Comparison of ENCODE assay signal across 38 mouse cellular contexts in genomic region chr16:58662287-58662791, GRCm38 (mm10). TPM values are rescaled to one million over a fixed set of nuclear protein-coding genes. Genes with fewer than 3 reads are reported as not detected.
A peak's percentile ranks its signal among the peaks of the same experiment; 100 is the strongest.
DNase-seq lines count a peak whose midpoint lies in the region; ATAC-seq lines count a peak whose summit lies in the region.
"Had no signal": no experiment of that assay in that cellular context is flagged by ENCODE, and none has a peak within 500 bp of the region (broad histone marks: within the 10 kb centered on the region; RNA-seq: fewer than 3 reads in every experiment).

No protein-coding gene starts in this region.

- peak overlapping the region; percentile 5; the same call in 1 of the 2 replicates for H3K27ac ChIP-seq in heart, embryonic 10.5 days
- peak overlapping the region; percentile 99 for H3K27ac ChIP-seq in liver, embryonic 13.5 days
- H3K27ac ChIP-seq in midbrain, embryonic 14.5 days (replicated peaks; ENCODE audit: low read depth, low read length) = no peak overlapping the region
- H3K27ac ChIP-seq: embryonic facial prominence, embryonic 12.5 days; forebrain, embryonic 12.5 days; limb, embryonic 13.5 days; neural tube, embryonic 13.5 days; stomach, embryonic 15.5 days had no signal

- H3K4me2 ChIP-seq in liver, embryonic 13.5 days = peak overlapping the region; percentile 70
- H3K4me2 ChIP-seq in midbrain, embryonic 14.5 days (ENCODE audit: low read length) = no peak overlapping the region
- H3K4me2 ChIP-seq: embryonic facial prominence, embryonic 12.5 days; forebrain, embryonic 12.5 days; limb, embryonic 13.5 days; lung, embryonic 14.5 days; midbrain, embryonic 11.5 days; neural tube, embryonic 13.5 days; stomach, embryonic 15.5 days had no signal

- H3K27me3 ChIP-seq in heart, embryonic 10.5 days (ENCODE audit: insufficient read depth, poor library complexity, severe bottlenecking) = no peaks in the 10 kb centered on the region
- no peaks in the 10 kb centered on the region for H3K27me3 ChIP-seq in megakaryocyte, embryonic 14.5 days (replicated peaks)
- H3K27me3 ChIP-seq in liver, embryonic 13.5 days = no peaks in the 10 kb centered on the region
- no peaks in the 10 kb centered on the region for H3K27me3 ChIP-seq in midbrain, embryonic 14.5 days (ENCODE audit: control insufficient read depth, insufficient read depth, low read length)
- H3K27me3 ChIP-seq: embryonic facial prominence, embryonic 12.5 days; forebrain, embryonic 12.5 days; limb, embryonic 13.5 days; neural tube, embryonic 13.5 days; stomach, embryonic 15.5 days had no signal

- no peak for DNase-seq in heart, embryonic 10.5 days (ENCODE audit: low spot score)
- DNase-seq in heart, postnatal 4 days = no peak
- no peak for DNase-seq in liver, embryonic 13.5 days
- DNase-seq in right cerebral cortex, postnatal 4 days = no peak
- DNase-seq in midbrain, embryonic 14.5 days = no peak
- no peak for DNase-seq in neural tube, embryonic 10.5 days (ENCODE audit: extremely low spot score, low spot score)
- DNase-seq: adrenal gland, postnatal 14 days; cerebellum, adult 11-12 months; cerebellum, adult 9-11 months; embryo, embryonic 11 days; gastrocnemius, postnatal 10 days; kidney, adult 9 months; kidney, postnatal 14 days; lung, postnatal 14 days; thymus, postnatal 14 days had no signal

- no peaks in the 10 kb centered on the region for H3K36me3 ChIP-seq in heart, embryonic 10.5 days
- no peaks in the 10 kb centered on the region for H3K36me3 ChIP-seq in megakaryocyte, embryonic 14.5 days (replicated peaks; ENCODE audit: low read length)
- H3K36me3 ChIP-seq in liver, embryonic 13.5 days = no peaks in the 10 kb centered on the region
- no peaks in the 10 kb centered on the region for H3K36me3 ChIP-seq in midbrain, embryonic 14.5 days (ENCODE audit: control insufficient read depth, insufficient read depth, low read length)
- H3K36me3 ChIP-seq: embryonic facial prominence, embryonic 12.5 days; forebrain, embryonic 12.5 days; hindbrain, embryonic 10.5 days; limb, embryonic 13.5 days; neural tube, embryonic 13.5 days; stomach, embryonic 15.5 days had no signal

- no peaks in the 10 kb centered on the region for H3K9me3 ChIP-seq in heart, embryonic 10.5 days
- no peaks in the 10 kb centered on the region for H3K9me3 ChIP-seq in megakaryocyte, embryonic 14.5 days
- no peaks in the 10 kb centered on the region for H3K9me3 ChIP-seq in liver, embryonic 13.5 days (replicated peaks)
- H3K9me3 ChIP-seq in midbrain, embryonic 14.5 days (ENCODE audit: control insufficient read depth, low read length) = no peaks in the 10 kb centered on the region
- H3K9me3 ChIP-seq: embryonic facial prominence, embryonic 12.5 days; forebrain, embryonic 12.5 days; hindbrain, embryonic 10.5 days; limb, embryonic 13.5 days; neural tube, embryonic 13.5 days; stomach, embryonic 15.5 days had no signal

- H3K4me3 ChIP-seq in heart, embryonic 10.5 days = no peak overlapping the region
- H3K4me3 ChIP-seq in megakaryocyte, embryonic 14.5 days (replicated peaks) = peak overlapping the region; percentile 86
- H3K4me3 ChIP-seq in liver, embryonic 13.5 days (replicated peaks) = peak overlapping the region; percentile 43
- no peak overlapping the region for H3K4me3 ChIP-seq in midbrain, embryonic 14.5 days (replicated peaks; ENCODE audit: low read depth, low read length)
- H3K4me3 ChIP-seq: embryonic facial prominence, embryonic 12.5 days; forebrain, embryonic 12.5 days; hindbrain, embryonic 10.5 days; limb, embryonic 13.5 days; myocyte; neural tube, embryonic 13.5 days; stomach, embryonic 15.5 days had no signal

- no peaks in the 10 kb centered on the region for H3K4me1 ChIP-seq in heart, embryonic 10.5 days
- peaks cover 47% of the 10 kb centered on the region for H3K4me1 ChIP-seq in megakaryocyte, embryonic 14.5 days
- H3K4me1 ChIP-seq in liver, embryonic 13.5 days (replicated peaks) = peaks cover 100% of the 10 kb centered on the region
- no peaks in the 10 kb centered on the region for H3K4me1 ChIP-seq in midbrain, embryonic 14.5 days (ENCODE audit: control insufficient read depth, insufficient read depth, low read length)
- H3K4me1 ChIP-seq: embryonic facial prominence, embryonic 12.5 days; forebrain, embryonic 12.5 days; hindbrain, embryonic 10.5 days; limb, embryonic 13.5 days; neural tube, embryonic 13.5 days; stomach, embryonic 15.5 days had no signal

- peak overlapping the region; percentile 74 for H3K9ac ChIP-seq in liver, embryonic 13.5 days
- no peak overlapping the region for H3K9ac ChIP-seq in midbrain, embryonic 14.5 days (replicated peaks; ENCODE audit: low read length)
- H3K9ac ChIP-seq: embryonic facial prominence, embryonic 12.5 days; forebrain, embryonic 12.5 days; forebrain, postnatal 0 days; limb, embryonic 13.5 days; lung, embryonic 14.5 days; neural tube, embryonic 13.5 days; stomach, embryonic 15.5 days had no signal

- no peak for ATAC-seq in megakaryocyte, adult 5-6 weeks (ENCODE audit: poor library complexity, severe bottlenecking)
- ATAC-seq in liver, embryonic 13.5 days (ENCODE audit: low read depth) = no peak
- ATAC-seq in midbrain, embryonic 14.5 days (ENCODE audit: low FRiP score, low TSS enrichment) = no peak

RNA-seq across cellular contexts. Expression of gene Cpox, which starts 7.8 kb away (rescaled TPM):
- 63.5 and 89.9 TPM in 2 replicates for polyA plus RNA-seq in heart, embryonic 10.5 days (2016; fragmentation: Nextera tagmentation; extraction: Ambion mirVana)
- 10 to 100 TPM; 17.5 to 18.0 TPM for total RNA-seq in heart, postnatal 4 days (2021)
- 3.4 and 14.3 TPM in 2 replicates for polyA plus RNA-seq in megakaryocyte, embryonic 14.5 days (2012; ENCODE audit: insufficient read depth, low replicate concordance)
- total RNA-seq in megakaryocyte, adult 5-6 weeks (2015) = 36.6 and 50.8 TPM in 2 replicates
- total RNA-seq in megakaryocyte, adult 5-6 weeks (2017) = 17.7 and 25.5 TPM in 2 replicates
- polyA plus RNA-seq in liver, embryonic 13.5 days (2015; fragmentation: Nextera tagmentation; extraction: Ambion mirVana) = 422 and 453 TPM in 2 replicates
- polyA plus RNA-seq in midbrain, embryonic 14.5 days (2014; fragmentation: Nextera tagmentation; extraction: Ambion mirVana) = 11.7 and 13.3 TPM in 2 replicates

RNA-seq across cellular contexts. Expression of gene E330017A01Rik, which starts 23.8 kb away (rescaled TPM):
- not detected in 2 replicates for polyA plus RNA-seq in heart, embryonic 10.5 days (2016; fragmentation: Nextera tagmentation; extraction: Ambion mirVana)
- total RNA-seq in heart, postnatal 4 days (2021) = not detected
- polyA plus RNA-seq in megakaryocyte, embryonic 14.5 days (2012; ENCODE audit: insufficient read depth, low replicate concordance) = not detected in 2 replicates
- total RNA-seq in megakaryocyte, adult 5-6 weeks (2015) = not detected in 2 replicates
- total RNA-seq in megakaryocyte, adult 5-6 weeks (2017) = not detected in 2 replicates
- not detected in 2 replicates for polyA plus RNA-seq in liver, embryonic 13.5 days (2015; fragmentation: Nextera tagmentation; extraction: Ambion mirVana)
- polyA plus RNA-seq in midbrain, embryonic 14.5 days (2014; fragmentation: Nextera tagmentation; extraction: Ambion mirVana) = not detected in 2 replicates
- total RNA-seq: adrenal gland, postnatal 14 days; forebrain, postnatal 0 days; gastrocnemius, postnatal 10 days; heart, adult 8-10 months; layer of hippocampus, postnatal 10 days; left cerebral cortex, adult 8-10 months; left cerebral cortex, postnatal 36 days; midbrain, postnatal 0 days had no signal
- polyA plus RNA-seq: embryonic facial prominence, embryonic 12.5 days; forebrain, embryonic 12.5 days; forebrain, postnatal 0 days; gonadal fat pad, adult 2 months; heart, postnatal 0 days; hindbrain, embryonic 10.5 days; hindbrain, embryonic 16.5 days; intestine, embryonic 14.5 days; limb, embryonic 13.5 days; lung, embryonic 14.5 days; midbrain, embryonic 11.5 days; myocyte; small intestine, adult 2 months; stomach, embryonic 15.5 days; urinary bladder, adult 2 months had no signal

RNA-seq across cellular contexts. Expression of gene Gm813, which starts 45.6 kb away (rescaled TPM):
- not detected in 2 replicates for polyA plus RNA-seq in heart, embryonic 10.5 days (2016; fragmentation: Nextera tagmentation; extraction: Ambion mirVana)
- not detected for total RNA-seq in heart, postnatal 4 days (2021)
- polyA plus RNA-seq in megakaryocyte, embryonic 14.5 days (2012; ENCODE audit: insufficient read depth, low replicate concordance) = not detected in 2 replicates
- total RNA-seq in megakaryocyte, adult 5-6 weeks (2015) = not detected in 2 replicates
- not detected in 2 replicates for total RNA-seq in megakaryocyte, adult 5-6 weeks (2017)
- polyA plus RNA-seq in liver, embryonic 13.5 days (2015; fragmentation: Nextera tagmentation; extraction: Ambion mirVana) = not detected in 2 replicates
- not detected in 2 replicates for polyA plus RNA-seq in midbrain, embryonic 14.5 days (2014; fragmentation: Nextera tagmentation; extraction: Ambion mirVana)
- total RNA-seq: adrenal gland, postnatal 14 days; forebrain, postnatal 0 days; gastrocnemius, postnatal 10 days; heart, adult 8-10 months; layer of hippocampus, postnatal 10 days; left cerebral cortex, adult 8-10 months; left cerebral cortex, postnatal 36 days; midbrain, postnatal 0 days had no signal
- polyA plus RNA-seq: embryonic facial prominence, embryonic 12.5 days; forebrain, embryonic 12.5 days; forebrain, postnatal 0 days; gonadal fat pad, adult 2 months; heart, postnatal 0 days; hindbrain, embryonic 10.5 days; hindbrain, embryonic 16.5 days; intestine, embryonic 14.5 days; limb, embryonic 13.5 days; lung, embryonic 14.5 days; midbrain, embryonic 11.5 days; midbrain, postnatal 0 days; myocyte; neural tube, embryonic 13.5 days; small intestine, adult 2 months; stomach, embryonic 15.5 days; urinary bladder, adult 2 months had no signal

RNA-seq across cellular contexts. Expression of gene Gpr15, which starts 56.5 kb away (rescaled TPM):
- polyA plus RNA-seq in heart, embryonic 10.5 days (2016; fragmentation: Nextera tagmentation; extraction: Ambion mirVana) = not detected in 2 replicates
- not detected for total RNA-seq in heart, postnatal 4 days (2021)
- not detected in 2 replicates for polyA plus RNA-seq in megakaryocyte, embryonic 14.5 days (2012; ENCODE audit: insufficient read depth, low replicate concordance)
- total RNA-seq in megakaryocyte, adult 5-6 weeks (2015) = 1.8 and 3.1 TPM in 2 replicates
- 4.2 and 6.7 TPM in 2 replicates for total RNA-seq in megakaryocyte, adult 5-6 weeks (2017)
- polyA plus RNA-seq in liver, embryonic 13.5 days (2015; fragmentation: Nextera tagmentation; extraction: Ambion mirVana) = 0.06 and 0.16 TPM in 2 replicates
- polyA plus RNA-seq in midbrain, embryonic 14.5 days (2014; fragmentation: Nextera tagmentation; extraction: Ambion mirVana) = 0.13 TPM in 1 of 2 replicates, not detected in the other
- total RNA-seq: adrenal gland, postnatal 14 days; gastrocnemius, postnatal 10 days; heart, adult 8-10 months; layer of hippocampus, postnatal 10 days; left cerebral cortex, adult 8-10 months; left cerebral cortex, postnatal 36 days had no signal
- polyA plus RNA-seq: embryonic facial prominence, embryonic 12.5 days; forebrain, postnatal 0 days; gonadal fat pad, adult 2 months; hindbrain, embryonic 10.5 days; hindbrain, embryonic 16.5 days; intestine, embryonic 14.5 days; limb, embryonic 13.5 days; lung, embryonic 14.5 days; midbrain, embryonic 11.5 days; midbrain, postnatal 0 days; myocyte; neural tube, embryonic 13.5 days; small intestine, adult 2 months had no signal

Comparison
In these comparisons a context has a peak if more than half of its experiments do, and no peak if none do; other contexts are left out.
1. H3K4me3 ChIP-seq: peak in megakaryocyte, embryonic 14.5 days (single experiment) and liver, embryonic 13.5 days (single experiment); none in heart, embryonic 10.5 days (single experiment) and midbrain, embryonic 14.5 days (single experiment).